Mouse (Mus musculus) liver, postnatal 0 days (tissue): ENCODE data around the gene Zfp518b. TPM values are rescaled to one million over a fixed set of nuclear protein-coding genes. Genes with fewer than 3 reads are reported as not detected.

Source experiments
- ATAC-seq: fragments of 200-750 bp; cut with Nextera tagmentation; 2 replicates; pipeline ENCODE4 v1.8.0; 2017; ENCODE audit warnings: mild to moderate bottlenecking, moderate library complexity
- DNase-seq: peaks from one replicate; pipeline ENCODE4 v3.0.0-alpha.2; 2016
- H3K27ac ChIP-seq: fragments of 300-500 bp; sonication (generic); 2 replicates; pipeline ENCODE4 v1.5.1; 2014; ENCODE audit warnings: antibody characterized with exemption, moderate library complexity, mild to moderate bottlenecking, low read depth
- H3K27me3 ChIP-seq: fragments of 300-500 bp; sonication (generic); 2 replicates; pipeline ENCODE4 v1.6.1; 2014; ENCODE audit warnings: low read length, control low read depth, mixed read lengths; ENCODE audit not compliant: insufficient read depth
- H3K36me3 ChIP-seq: fragments of 300-500 bp; sonication (generic); replicated peaks from 2 replicates; pipeline ENCODE4 v1.6.1; 2014; ENCODE audit warnings: mild to moderate bottlenecking, control low read depth, low read length, moderate library complexity, mixed read lengths; ENCODE audit not compliant: insufficient read depth
- H3K4me1 ChIP-seq: fragments of 300-500 bp; sonication (generic); 2 replicates; pipeline ENCODE4 v1.6.1; 2014; ENCODE audit warnings: antibody characterized with exemption, mild to moderate bottlenecking, control low read depth; ENCODE audit not compliant: insufficient read depth
- H3K4me2 ChIP-seq: fragments of 300-500 bp; sonication (generic); 2 replicates; pipeline ENCODE4 v1.6.1; 2014; ENCODE audit warnings: low read depth, mild to moderate bottlenecking, low read length, moderate library complexity, mixed read lengths
- H3K4me3 ChIP-seq: fragments of 300-500 bp; sonication (generic); 2 replicates; pipeline ENCODE4 v1.5.1; 2014; ENCODE audit warnings: low read depth, low read length
- H3K9ac ChIP-seq: fragments of 300-500 bp; sonication (generic); replicated peaks from 2 replicates; pipeline ENCODE4 v1.6.1; 2014; ENCODE audit warnings: mild to moderate bottlenecking, moderate library complexity
- H3K9me3 ChIP-seq: fragments of 300-500 bp; sonication (generic); 2 replicates; pipeline ENCODE4 v1.6.1; 2016; ENCODE audit warnings: mild to moderate bottlenecking, control low read depth, low read length, mixed read lengths
- CTCF ChIP-seq: sonication (generic); IDR thresholded peaks from 2 replicates; pipeline ENCODE4 v1.5.1; 2016; ENCODE audit warnings: antibody characterized with exemption, low read depth
- EP300 ChIP-seq: IDR thresholded peaks from 2 replicates; pipeline ENCODE4 v1.6.1; 2016; ENCODE audit warnings: antibody characterized with exemption, low read depth, mild to moderate bottlenecking
- WGBS: fragments of 180-500 bp; shearing (Covaris S2); extraction: QIAGEN DNeasy Blood & Tissue Kit; methylation state at CpG from one replicate; pipeline ENCODE4 v1.1.7; 2014; ENCODE audit not compliant: insufficient replicate concordance; 5-methylcytosine and 5-hydroxymethylcytosine counted together
- polyA plus RNA-seq: library from polyadenylated mRNA; unstranded; fragments of >200 nt; fragmentation: Nextera tagmentation; extraction: Ambion mirVana; gene quantifications from 2 replicates; pipeline ENCODE4 v1.2.1, GENCODE M21; 2015

Gene Zfp518b
- polyA plus RNA-seq, 1 experiment from 2014 or later = 1.7 TPM

- no peak for ATAC-seq
- WGBS = 66% methylated on average over 12 of the region's 12 CpGs
- H3K36me3 ChIP-seq = no peaks in the 10 kb centered on the region
- DNase-seq = no peak
- no peak overlapping the region for H3K4me2 ChIP-seq
- H3K27me3 ChIP-seq = no peaks in the 10 kb centered on the region
- no peaks in the 10 kb centered on the region for H3K4me1 ChIP-seq
- H3K9ac ChIP-seq = no peak overlapping the region
- TF ChIP-seq EP300 (no peak), CTCF (no peak)
- H3K27ac ChIP-seq = no peak overlapping the region
- no peaks in the 10 kb centered on the region for H3K9me3 ChIP-seq
- no peak overlapping the region for H3K4me3 ChIP-seq
Measured at GRCm38 (mm10) chr5:38655421-38655928, 29.2 kb downstream of the Zfp518b start.

GRCm38 (mm10) chr5:38654571-38654970 lies 30.1 kb downstream of the Zfp518b start:
- H3K27ac ChIP-seq = no peak overlapping the region
- H3K9ac ChIP-seq = no peak overlapping the region
- 66% methylated on average over 1 of the region's 1 CpGs for WGBS
- no peak overlapping the region for H3K4me3 ChIP-seq
- DNase-seq (no peak), ATAC-seq (no peak)
- no peaks in the 10 kb centered on the region for H3K4me1 ChIP-seq
- H3K9me3 ChIP-seq = no peaks in the 10 kb centered on the region
- no peaks in the 10 kb centered on the region for H3K27me3 ChIP-seq
- no peak overlapping the region for H3K4me2 ChIP-seq
- TF ChIP-seq EP300 = no peak
- peak; percentile 20; the same call in 1 of the 2 replicates for TF ChIP-seq CTCF
- no peaks in the 10 kb centered on the region for H3K36me3 ChIP-seq

GRCm38 (mm10) chr5:38653101-38653500 lies 31.5 kb downstream of the Zfp518b start:
- H3K27ac ChIP-seq = no peak overlapping the region
- H3K9ac ChIP-seq = no peak overlapping the region
- no peaks in the 10 kb centered on the region for H3K36me3 ChIP-seq
- H3K4me1 ChIP-seq = no peaks in the 10 kb centered on the region
- DNase-seq = no peak
- 72% methylated on average over 2 of the region's 2 CpGs for WGBS
- no peaks in the 10 kb centered on the region for H3K27me3 ChIP-seq
- H3K4me3 ChIP-seq = no peak overlapping the region
- TF ChIP-seq CTCF = no peak
- no peaks in the 10 kb centered on the region for H3K9me3 ChIP-seq
- H3K4me2 ChIP-seq = no peak overlapping the region
- no peak for ATAC-seq

GRCm38 (mm10) chr5:38651455-38651854 lies 33.2 kb downstream of the Zfp518b start:
- no peaks in the 10 kb centered on the region for H3K36me3 ChIP-seq
- no peak for TF ChIP-seq CTCF
- TF ChIP-seq EP300 = no peak
- H3K27me3 ChIP-seq = no peaks in the 10 kb centered on the region
- WGBS = 79% methylated on average over 5 of the region's 5 CpGs
- DNase-seq = no peak
- no peak for ATAC-seq
- no peak overlapping the region for H3K27ac ChIP-seq
- H3K4me3 ChIP-seq = no peak overlapping the region
- H3K4me2 ChIP-seq = no peak overlapping the region
- H3K9me3 ChIP-seq = no peaks in the 10 kb centered on the region
- H3K9ac ChIP-seq = no peak overlapping the region
- H3K4me1 ChIP-seq = no peaks in the 10 kb centered on the region

- TF ChIP-seq EP300 (no peak), CTCF (no peak)
- Histone ChIP-seq H3K27ac (peak overlapping the region; percentile 9; the same call in 1 of the 2 replicates), H3K9ac (no peak overlapping the region), H3K4me3 (no peak overlapping the region), H3K4me2 (no peak overlapping the region), H3K36me3 (no peaks in the 10 kb centered on the region), H3K4me1 (no peaks in the 10 kb centered on the region), H3K27me3 (no peaks in the 10 kb centered on the region), H3K9me3 (no peaks in the 10 kb centered on the region)
- no peak for DNase-seq
- 0 out of 2 replicates have a peak, but pooled peaks have one; percentile 44 for ATAC-seq
Measured at GRCm38 (mm10) chr5:38641526-38641925, 43.1 kb downstream of the Zfp518b start.

GRCm38 (mm10) chr5:38636301-38636749 lies 48.3 kb downstream of the Zfp518b start:
- no peak overlapping the region for H3K9ac ChIP-seq
- TF ChIP-seq CTCF (no peak), EP300 (no peak)
- H3K36me3 ChIP-seq = no peaks in the 10 kb centered on the region
- no peak overlapping the region for H3K4me2 ChIP-seq
- 77% methylated on average over 5 of the region's 5 CpGs for WGBS
- no peak overlapping the region for H3K4me3 ChIP-seq
- H3K27me3 ChIP-seq = no peaks in the 10 kb centered on the region
- ATAC-seq (no peak), DNase-seq (no peak)
- H3K9me3 ChIP-seq = no peaks in the 10 kb centered on the region
- 0 out of 2 replicates have a peak, but pooled peaks cover 2% of the 10 kb centered on the region for H3K4me1 ChIP-seq
- H3K27ac ChIP-seq = no peak overlapping the region

- no peaks in the 10 kb centered on the region for H3K27me3 ChIP-seq
- no peak overlapping the region for H3K27ac ChIP-seq
- no peaks in the 10 kb centered on the region for H3K36me3 ChIP-seq
- H3K4me2 ChIP-seq = no peak overlapping the region
- no peak for DNase-seq
- WGBS = 79% methylated on average over 1 of the region's 1 CpGs
- ATAC-seq = no peak
- H3K9ac ChIP-seq = no peak overlapping the region
- no peak overlapping the region for H3K4me3 ChIP-seq
- H3K9me3 ChIP-seq = no peaks in the 10 kb centered on the region
- H3K4me1 ChIP-seq = 0 out of 2 replicates have a peak, but pooled peaks cover 2% of the 10 kb centered on the region
- no peak for TF ChIP-seq EP300
- no peak for TF ChIP-seq CTCF
Measured at GRCm38 (mm10) chr5:38635696-38636095, 48.9 kb downstream of the Zfp518b start.
